Mouse (Mus musculus) erythroblast, embryonic 14.5 days (primary cell): ENCODE results near the gene Cd3g.

Source experiments
- GATA1 ChIP-seq: IDR thresholded peaks from 2 replicates; pipeline ENCODE4 v1.6.1; 2012; ENCODE audit warnings: low read length, inconsistent platforms, mixed read lengths
- TAL1 ChIP-seq: IDR thresholded peaks from 3 replicates; pipeline ENCODE4 v1.6.1; 2012; ENCODE audit warnings: low read length, inconsistent platforms, mixed read lengths

- no peak for TF ChIP-seq GATA1
- no peak for TF ChIP-seq TAL1
These were observed 27.2 kb upstream of the Cd3g start for GRCm38 (mm10) chr9:45007404-45007803.
